Mouse (Mus musculus) regulatory T cell (primary cell): ENCODE data around the gene Cyp3a59.
"Not testable (repeated sequence)": the region's sequence is repeated elsewhere in the genome, so short reads cannot be mapped to it uniquely, and the experiment has no call there.

Experiments
- in situ Hi-C: fragments of 300-600 bp; cut with MboI, MseI; formaldehyde crosslinking; loops from one replicate; pipeline ENCODE4 v1.15.1; 2025; ENCODE audit warnings: high pct_unique_total_duplicates

Cyp3a59 gene

GRCm38 (mm10) chr5:146078945-146079344 lies at the start of gene Cyp3a59:
Gene Cyp3a59, plus strand, starts transcription at chr5:146079257.
- in situ Hi-C loops: not testable (repeated sequence)

GRCm38 (mm10) chr5:146070099-146070498 lies 9.0 kb upstream of the Cyp3a59 start:
- in situ Hi-C loops: no loop called here

GRCm38 (mm10) chr5:146147903-146148302 lies 68.8 kb downstream of the Cyp3a59 start:
- in situ Hi-C loops: loop anchor here (25.0 kb wide), 1 partner anchor 461 kb away; no protein-coding TSS in a partner anchor

GRCm38 (mm10) chr5:146150454-146150853 lies 71.4 kb downstream of the Cyp3a59 start:
- in situ Hi-C loops: loop anchor here (25.0 kb wide), 1 partner anchor 1438 kb away; no protein-coding TSS in a partner anchor

- in situ Hi-C loops: loop anchor here (5.0 to 25.0 kb wide), 2 partner anchors 324 to 1446 kb away; partner anchors contain the start of gene Gm6408
These were observed 79.3 kb downstream of the Cyp3a59 start for GRCm38 (mm10) chr5:146158326-146158725.

GRCm38 (mm10) chr5:146160439-146160838 lies 81.4 kb downstream of the Cyp3a59 start, which contains the start of gene Gm5565:
Gene Gm5565, minus strand, starts transcription at chr5:146160539.
- in situ Hi-C loops: loop anchor here (25.0 kb wide), 1 partner anchor 1448 kb away; no protein-coding TSS in a partner anchor
